Mouse (Mus musculus) midbrain, embryonic 11.5 days (tissue): ENCODE measurements around the gene Il20rb. TPM values are rescaled to one million over a fixed set of nuclear protein-coding genes. Genes with fewer than 3 reads are reported as not detected.

Experiments
- ATAC-seq: fragments of 200-750 bp; cut with Nextera tagmentation; 2 replicates; pipeline ENCODE4 v1.8.0; 2017; ENCODE audit warnings: moderate TSS enrichment, moderate library complexity; ENCODE audit not compliant: low FRiP score
- DNase-seq: peaks from one replicate; pipeline ENCODE4 v3.0.0; 2015; ENCODE audit warnings: low spot score; ENCODE audit errors: missing footprints
- H3K27ac ChIP-seq: fragments of 300-500 bp; sonication (generic); 2 replicates; pipeline ENCODE4 v1.5.1; 2014; ENCODE audit warnings: low read depth, low read length
- H3K27me3 ChIP-seq: fragments of 300-500 bp; sonication (generic); 2 replicates; pipeline ENCODE4 v1.6.1; 2014; ENCODE audit warnings: mild to moderate bottlenecking, low read length, moderate library complexity, mixed read lengths; ENCODE audit not compliant: control insufficient read depth, insufficient read depth
- H3K36me3 ChIP-seq: fragments of 300-500 bp; sonication (generic); 2 replicates; pipeline ENCODE4 v1.6.1; 2014; ENCODE audit warnings: mild to moderate bottlenecking, low read length, moderate library complexity, mixed read lengths; ENCODE audit not compliant: control insufficient read depth, insufficient read depth
- H3K4me1 ChIP-seq: fragments of 300-500 bp; sonication (generic); 2 replicates; pipeline ENCODE4 v1.6.1; 2014; ENCODE audit warnings: low read length; ENCODE audit not compliant: control insufficient read depth, insufficient read depth
- H3K4me2 ChIP-seq: fragments of 300-500 bp; sonication (generic); 2 replicates; pipeline ENCODE4 v1.6.1; 2014; ENCODE audit warnings: mild to moderate bottlenecking, moderate library complexity
- H3K4me3 ChIP-seq: fragments of 300-500 bp; sonication (generic); 2 replicates; pipeline ENCODE4 v1.5.1; 2014; ENCODE audit warnings: low read depth, low read length
- H3K9ac ChIP-seq: fragments of 300-500 bp; sonication (generic); 2 replicates; pipeline ENCODE4 v1.6.1; 2014; ENCODE audit warnings: low read length
- H3K9me3 ChIP-seq: fragments of 300-500 bp; sonication (generic); 2 replicates; pipeline ENCODE4 v1.6.1; 2016; ENCODE audit warnings: low read length; ENCODE audit not compliant: control insufficient read depth
- WGBS: fragments of 180-500 bp; shearing (Covaris S2); extraction: QIAGEN DNeasy Blood & Tissue Kit; methylation state at CpG from one replicate; pipeline ENCODE4 v1.1.7; 2014; 5-methylcytosine and 5-hydroxymethylcytosine counted together
- polyA plus RNA-seq: library from polyadenylated mRNA; unstranded; fragments of >200 nt; fragmentation: Nextera tagmentation; extraction: Ambion mirVana; gene quantifications from 2 replicates; pipeline ENCODE4 v1.2.1, GENCODE M21; 2014

Gene Il20rb
- polyA plus RNA-seq, 1 experiment from 2014 or later, result 1.2 TPM

DNA sequence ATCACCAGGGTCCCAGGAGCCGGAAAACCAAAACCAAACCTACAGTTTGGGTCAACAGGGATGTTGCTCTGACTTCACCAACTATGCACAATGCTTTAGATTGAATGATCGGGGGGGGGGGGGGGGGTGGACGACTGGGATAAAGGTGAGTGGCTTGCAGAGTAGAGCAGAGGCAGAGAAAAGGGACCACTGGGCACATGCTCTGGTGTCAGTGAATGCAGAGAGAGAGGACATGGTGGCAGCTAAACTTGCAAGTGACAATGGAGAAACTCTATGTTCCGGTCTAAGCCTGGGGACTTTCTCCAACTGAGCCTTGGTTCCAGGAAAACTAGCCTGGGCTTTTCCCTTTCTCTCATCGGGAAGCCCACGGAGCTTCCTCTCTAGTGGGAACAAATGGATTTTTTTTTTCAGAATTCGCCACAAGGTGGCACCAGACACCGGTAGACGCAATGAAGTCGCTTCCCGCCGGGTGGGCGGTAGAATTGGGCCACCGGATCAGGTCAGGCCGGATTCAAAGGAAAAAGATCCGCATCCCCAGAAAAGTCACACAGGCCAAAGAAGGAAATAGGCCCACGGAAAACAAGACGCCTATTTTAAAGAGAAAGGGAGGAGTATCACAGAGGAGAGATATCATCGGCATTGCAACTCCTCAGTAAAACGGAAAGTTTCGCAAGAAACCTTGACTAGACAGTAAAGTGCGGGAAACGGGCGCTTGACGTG, 32.5 kb downstream of the Il20rb start:
- H3K4me1 ChIP-seq, result peaks cover 3% of the 10 kb centered on the region; the same call in 1 of the 2 replicates
- peak overlapping the region; percentile 46 for H3K4me2 ChIP-seq
- peak overlapping the region; percentile 25 for H3K4me3 ChIP-seq
- DNase-seq (peak; percentile 99), ATAC-seq (peak; percentile 58; the same call in 1 of the 2 replicates)
- no peak overlapping the region for H3K27ac ChIP-seq
- 9% methylated on average over 25 of the region's 25 CpGs for WGBS
- peak overlapping the region; percentile 40; the same call in 1 of the 2 replicates for H3K9ac ChIP-seq
- H3K27me3 ChIP-seq, result no peaks in the 10 kb centered on the region
- H3K9me3 ChIP-seq, result no peaks in the 10 kb centered on the region
- H3K36me3 ChIP-seq, result no peaks in the 10 kb centered on the region

DNA sequence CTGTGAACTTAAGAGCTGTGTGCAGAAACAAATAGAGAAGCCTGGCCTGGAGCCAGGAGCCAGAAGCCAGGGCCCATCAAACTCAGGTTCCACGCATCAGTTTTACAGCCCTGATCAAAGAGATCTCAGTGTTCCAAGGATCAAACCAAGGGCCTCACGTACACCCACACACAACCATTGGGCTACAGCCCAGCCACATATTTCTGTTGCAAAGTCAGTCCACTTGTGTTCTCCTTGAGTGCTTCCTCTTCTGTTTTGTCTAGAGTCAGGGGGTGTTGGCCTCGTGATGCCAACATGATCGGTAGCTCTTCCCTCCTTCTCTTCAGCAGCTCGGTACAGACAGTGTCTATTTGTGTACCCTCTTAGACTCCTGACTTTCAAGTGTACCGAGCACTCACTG, 34.2 kb downstream of the Il20rb start:
- DNase-seq (no peak), ATAC-seq (no peak)
- Histone ChIP-seq H3K27ac (no peak overlapping the region), H3K9me3 (no peaks in the 10 kb centered on the region), H3K4me1 (peaks cover 3% of the 10 kb centered on the region; the same call in 1 of the 2 replicates), H3K4me2 (no peak overlapping the region), H3K9ac (no peak overlapping the region), H3K36me3 (no peaks in the 10 kb centered on the region), H3K27me3 (no peaks in the 10 kb centered on the region; the same call in 1 of the 2 replicates), H3K4me3 (no peak overlapping the region)
- WGBS, result 85% methylated on average over 6 of the region's 6 CpGs

DNA sequence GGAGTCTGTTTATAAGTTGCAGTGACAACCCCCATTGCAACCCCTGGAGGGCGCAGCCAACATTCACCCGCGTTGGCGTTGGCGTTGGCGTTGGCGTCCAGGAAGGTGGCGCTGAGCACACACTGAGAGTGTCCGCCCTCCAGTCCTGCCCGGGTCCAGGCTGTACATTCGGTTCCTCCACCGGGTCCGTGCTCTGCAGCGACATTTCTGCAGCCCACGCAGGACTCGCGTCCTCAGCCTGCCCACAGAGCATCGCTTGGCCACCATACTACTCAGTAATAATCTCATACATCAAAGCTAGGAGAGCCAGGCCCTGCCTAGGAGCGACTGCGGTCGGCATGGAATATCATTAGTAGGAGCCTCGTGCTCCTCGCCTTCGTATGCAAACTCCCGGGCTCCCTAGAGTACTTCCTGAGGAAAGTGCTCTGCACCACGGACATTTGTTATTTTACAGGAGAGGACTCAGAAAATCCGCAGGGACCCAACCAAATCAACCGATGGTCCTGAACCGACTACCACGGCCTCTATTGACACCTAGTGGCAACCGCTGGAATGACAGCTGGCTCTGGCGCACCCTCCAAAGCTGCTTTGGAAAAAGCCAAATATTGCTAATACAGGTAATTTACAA, 40.4 kb downstream of the Il20rb start:
- H3K9ac ChIP-seq, result peak overlapping the region; percentile 70
- DNase-seq (peak; percentile 98), ATAC-seq (peak; percentile 93)
- H3K4me3 ChIP-seq, result peak overlapping the region; percentile 55
- H3K4me2 ChIP-seq, result peak overlapping the region; percentile 86
- under 1% methylated on average over 32 of the region's 32 CpGs for WGBS
- H3K9me3 ChIP-seq, result no peaks in the 10 kb centered on the region
- H3K36me3 ChIP-seq, result no peaks in the 10 kb centered on the region
- H3K27ac ChIP-seq, result no peak overlapping the region
- no peaks in the 10 kb centered on the region; the same call in 1 of the 2 replicates for H3K27me3 ChIP-seq
- no peaks in the 10 kb centered on the region for H3K4me1 ChIP-seq

DNA sequence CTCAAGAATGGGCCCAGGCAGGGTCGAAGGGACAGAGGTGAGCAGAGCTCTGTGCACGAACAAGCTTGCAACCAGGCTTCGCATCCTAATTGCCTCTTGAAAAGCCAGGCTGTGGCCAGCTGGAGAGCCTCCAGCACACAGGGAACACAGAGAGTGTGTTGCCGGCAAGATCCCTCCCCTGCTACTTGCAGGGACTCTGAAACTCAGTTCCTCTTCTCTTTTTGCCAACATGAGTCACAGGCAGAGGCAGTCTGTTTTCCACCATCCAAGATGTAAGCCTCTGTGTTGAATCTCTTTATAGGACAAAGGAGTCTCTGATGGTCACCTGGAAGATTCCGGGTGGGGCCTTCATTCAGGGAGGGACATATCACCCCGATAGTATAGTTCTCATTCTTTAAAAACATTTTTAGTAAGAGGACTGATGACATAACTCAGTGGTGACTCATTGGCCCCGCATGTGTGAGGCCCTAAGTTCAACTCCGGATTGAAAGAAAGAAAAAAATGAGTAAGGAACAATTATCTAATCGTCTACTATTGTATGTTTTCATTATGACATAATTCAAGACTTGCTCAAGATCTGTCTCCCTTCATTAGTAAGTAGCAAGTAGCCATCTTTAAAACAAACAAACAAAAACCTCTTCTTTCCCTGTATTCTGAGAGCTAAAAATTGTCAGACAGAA, 46.3 kb downstream of the Il20rb start:
- Histone ChIP-seq H3K4me3 (no peak overlapping the region), H3K36me3 (no peaks in the 10 kb centered on the region), H3K4me1 (peaks cover 12% of the 10 kb centered on the region), H3K9ac (no peak overlapping the region), H3K27me3 (no peaks in the 10 kb centered on the region), H3K27ac (peak overlapping the region; percentile 75), H3K4me2 (peak overlapping the region; percentile 15; the same call in 1 of the 2 replicates), H3K9me3 (no peaks in the 10 kb centered on the region)
- 63% methylated on average over 9 of the region's 9 CpGs for WGBS
- ATAC-seq (peak; percentile 86), DNase-seq (peak; percentile 85)

DNA sequence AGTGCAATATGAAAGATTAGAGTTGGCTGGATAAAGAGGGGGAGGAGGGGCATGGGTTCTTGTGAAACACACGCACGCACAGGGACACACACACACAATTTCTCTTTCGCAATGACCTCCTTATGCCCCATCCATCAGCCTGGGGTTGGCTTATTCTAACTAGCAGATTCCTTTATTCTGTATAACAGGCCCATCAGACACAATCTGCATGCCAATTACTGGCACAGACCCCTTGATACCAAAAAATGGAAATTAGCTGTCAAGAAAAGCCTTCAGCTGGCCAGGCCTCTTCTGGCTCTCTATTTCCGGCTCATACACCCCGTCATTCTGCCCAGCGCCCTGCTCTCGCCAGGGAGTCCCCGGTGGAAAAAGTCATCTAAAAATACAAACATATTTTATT, 47.1 kb downstream of the Il20rb start:
- H3K27ac ChIP-seq, result peak overlapping the region; percentile 75
- H3K27me3 ChIP-seq, result no peaks in the 10 kb centered on the region
- no peak overlapping the region for H3K9ac ChIP-seq
- H3K4me2 ChIP-seq, result no peak overlapping the region
- no peak overlapping the region for H3K4me3 ChIP-seq
- H3K36me3 ChIP-seq, result no peaks in the 10 kb centered on the region
- H3K9me3 ChIP-seq, result no peaks in the 10 kb centered on the region
- peak; percentile 89 for ATAC-seq
- 54% methylated on average over 8 of the region's 8 CpGs for WGBS
- H3K4me1 ChIP-seq, result peaks cover 12% of the 10 kb centered on the region
- DNase-seq, result peak; percentile 86

DNA sequence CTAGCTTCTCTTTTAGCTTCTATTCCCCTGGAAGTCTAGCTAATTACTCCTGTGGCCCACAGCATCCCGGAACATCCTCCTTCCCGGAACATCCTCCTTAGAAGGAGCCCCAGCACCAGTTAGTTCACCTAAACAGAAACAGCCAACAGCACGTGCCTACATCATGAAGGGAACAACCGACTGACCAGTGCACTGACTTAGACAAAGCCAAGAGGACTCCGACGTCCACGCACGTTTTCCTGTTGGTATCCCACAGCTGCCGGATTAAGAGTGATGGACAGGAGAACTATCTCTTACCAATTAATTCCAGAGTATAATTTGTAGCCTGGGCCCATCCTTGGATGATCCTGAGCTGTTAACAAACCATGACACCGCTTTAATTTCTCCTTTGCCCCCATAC, 47.6 kb downstream of the Il20rb start:
- 66% methylated on average over 10 of the region's 10 CpGs for whole genome bisulfite sequencing
- Histone ChIP-seq H3K4me2 (no peak overlapping the region), H3K4me1 (peaks cover 12% of the 10 kb centered on the region), H3K9ac (no peak overlapping the region), H3K36me3 (no peaks in the 10 kb centered on the region), H3K27ac (peak overlapping the region; percentile 75; the same call in 1 of the 2 replicates), H3K4me3 (no peak overlapping the region), H3K27me3 (no peaks in the 10 kb centered on the region), H3K9me3 (no peaks in the 10 kb centered on the region)
- peak; percentile 84 for DNase-seq
- peak; percentile 51 for ATAC-seq

DNA sequence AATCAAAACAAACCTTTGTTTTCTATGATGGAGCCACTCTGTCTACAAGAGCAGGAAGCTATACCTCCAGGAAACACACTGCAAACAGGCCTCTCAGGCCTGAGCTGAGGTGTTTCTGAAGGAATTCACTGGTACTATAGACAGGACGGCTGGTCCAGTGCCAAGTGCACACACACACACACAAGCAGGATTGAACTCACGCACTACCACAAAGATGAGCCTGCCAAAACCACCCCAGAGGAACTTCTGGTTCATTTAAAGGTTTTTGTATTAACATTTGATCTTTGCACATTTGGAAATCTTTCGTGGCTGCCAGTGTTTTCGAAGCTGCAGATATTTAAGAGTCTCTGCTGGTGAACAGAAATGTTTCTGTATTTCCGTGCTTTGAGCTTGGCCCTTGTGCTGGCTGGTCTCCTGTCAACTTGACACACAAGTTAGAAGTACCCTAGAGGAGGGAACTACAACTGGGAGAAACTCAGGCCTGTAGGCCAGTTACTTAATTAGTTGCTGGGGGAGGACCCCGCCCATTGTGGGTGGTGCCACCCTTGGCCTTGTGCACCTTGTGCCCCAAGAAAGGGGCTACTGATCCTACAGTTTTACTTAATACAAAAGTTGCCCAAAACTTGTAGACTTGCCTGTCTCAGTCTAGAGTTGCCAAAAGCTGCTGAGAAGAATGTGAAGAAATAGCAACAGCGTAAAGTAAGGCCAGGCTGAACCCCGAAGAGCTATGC, 49.6 kb downstream of the Il20rb start:
- H3K9ac ChIP-seq, result no peak overlapping the region
- no peaks in the 10 kb centered on the region for H3K27me3 ChIP-seq
- no peak overlapping the region for H3K27ac ChIP-seq
- peaks cover 12% of the 10 kb centered on the region for H3K4me1 ChIP-seq
- H3K4me3 ChIP-seq, result no peak overlapping the region
- H3K4me2 ChIP-seq, result no peak overlapping the region
- H3K9me3 ChIP-seq, result no peaks in the 10 kb centered on the region
- ATAC-seq (no peak), DNase-seq (peak; percentile 64)
- H3K36me3 ChIP-seq, result no peaks in the 10 kb centered on the region
- WGBS, result 86% methylated on average over 8 of the region's 8 CpGs

DNA sequence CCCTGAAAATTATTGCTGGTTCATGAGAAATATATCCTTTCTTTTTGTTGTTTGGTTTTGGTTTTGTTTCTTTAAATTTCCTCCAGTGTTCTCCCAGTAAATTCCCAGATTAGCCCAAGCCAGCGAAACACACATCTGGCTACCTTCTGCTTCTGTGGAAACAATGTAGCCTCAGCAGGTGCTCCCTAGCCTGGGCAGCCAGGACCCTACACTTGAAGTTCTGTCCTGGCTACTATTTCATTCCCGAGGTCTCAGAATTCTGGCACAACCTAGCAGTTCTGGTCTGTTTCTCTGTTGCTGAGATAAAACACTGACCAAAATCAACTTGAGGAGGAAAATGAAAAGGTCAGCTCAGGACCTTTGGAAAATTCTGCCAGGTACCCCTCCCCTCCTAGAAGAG, 55.2 kb downstream of the Il20rb start:
- Histone ChIP-seq H3K9me3 (no peaks in the 10 kb centered on the region), H3K4me3 (no peak overlapping the region), H3K36me3 (no peaks in the 10 kb centered on the region), H3K4me1 (no peaks in the 10 kb centered on the region), H3K4me2 (no peak overlapping the region), H3K27ac (no peak overlapping the region), H3K9ac (no peak overlapping the region), H3K27me3 (no peaks in the 10 kb centered on the region)
- no peak for ATAC-seq
- DNase-seq, result no peak
- 61% methylated on average over 2 of the region's 2 CpGs for WGBS
